In genomic region chr9:83485966-83486365, GRCm38 (mm10) we compare ENCODE assay signal across 10 mouse cellular contexts.
"Had no signal": no experiment of that assay in that cellular context is flagged by ENCODE, and none has a peak within 500 bp of the region (broad histone marks: within the 10 kb centered on the region; RNA-seq: fewer than 3 reads in every experiment).

No protein-coding gene starts in this region.

- DNase-seq: kidney, adult 2 months; kidney, postnatal 14 days; layer of hippocampus, postnatal 36 days; lung, adult 2 months; lung, postnatal 4 days; midbrain, embryonic 14.5 days; retina, postnatal 1 day; right cerebral cortex, postnatal 4 days; spleen, adult 18-20 months; thymus, postnatal 36 days had no signal
